Mouse (Mus musculus) heart, postnatal 36 days (tissue): ENCODE measurements at regions not wholly inside any gene's neighbourhood (a gene's known extent, or its start where the extent isn't known, plus 50 kb on each side); places are given as distances from the start of the nearest gene placed in this dataset.
"Not testable (repeated sequence)": the region's sequence is repeated elsewhere in the genome, so short reads cannot be mapped to it uniquely, and the experiment has no call there.

Experiments used
- DNase-seq, 2 experiments: peaks; one replicate each; pipeline ENCODE4 v3.0.0; 2021 to 2022
- intact Hi-C: fragments of 180-260 bp; cut with DNase I; formaldehyde crosslinking; loops from one replicate; pipeline ENCODE4 v1.15.1; 2025

GRCm38 (mm10) chr17:14144082-14144481 lies 60.0 kb downstream of the Dact2 start:
- intact Hi-C loops: no loop called here
- no peak for DNase-seq

GRCm38 (mm10) chr17:14141669-14142068 lies 62.4 kb downstream of the Dact2 start:
- intact Hi-C loops: no loop called here
- no peak for DNase-seq

- no peak for DNase-seq
- intact Hi-C loops: no loop called here
Measured at GRCm38 (mm10) chr17:14140266-14140665, 63.8 kb downstream of the Dact2 start.

- intact Hi-C loops: loop anchor here (5.0 kb wide), 1 partner anchor 68 kb away; no protein-coding TSS in a partner anchor
- DNase-seq: no peak
Measured at GRCm38 (mm10) chr17:14138941-14139340, 65.2 kb downstream of the Dact2 start.

- intact Hi-C loops: loop anchor here (5.0 kb wide), 1 partner anchor 70 kb away; no protein-coding TSS in a partner anchor
- DNase-seq: peak; percentile 25 to 53
Measured at GRCm38 (mm10) chr17:14136702-14137315, 67.3 kb downstream of the Dact2 start.

- intact Hi-C loops: loop anchor here (5.0 kb wide), 1 partner anchor 73 kb away; no protein-coding TSS in a partner anchor
- no peak for DNase-seq
Measured at GRCm38 (mm10) chr17:14134604-14135003, 69.5 kb downstream of the Dact2 start.

- intact Hi-C loops: no loop called here
- DNase-seq: no peak
Measured at GRCm38 (mm10) chr17:14133986-14134385, 70.1 kb downstream of the Dact2 start.

- intact Hi-C loops, DNase-seq: not testable (repeated sequence)
Measured at GRCm38 (mm10) chr17:14127031-14127430, 67.7 kb upstream of the Gm7358 start.

GRCm38 (mm10) chr17:14118863-14119262 lies 59.5 kb upstream of the Gm7358 start:
- intact Hi-C loops: loop anchor here (10.0 kb wide), 1 partner anchor 396 kb away; no protein-coding TSS in a partner anchor
- no peak for DNase-seq

- intact Hi-C loops: loop anchor here (10.0 kb wide), 1 partner anchor 399 kb away; no protein-coding TSS in a partner anchor
Measured at GRCm38 (mm10) chr17:14116223-14116622, 56.9 kb upstream of the Gm7358 start.

GRCm38 (mm10) chr17:14114856-14115255 lies 55.5 kb upstream of the Gm7358 start:
- intact Hi-C loops: loop anchor here (5.0 to 10.0 kb wide), 2 partner anchors 107 to 400 kb away; no protein-coding TSS in a partner anchor
- DNase-seq: no peak

More at GRCm38 (mm10) chr17:14116223-14116622, 56.9 kb upstream of the Gm7358 start:
- no peak for DNase-seq

GRCm38 (mm10) chr17:14111692-14112091 lies 52.4 kb upstream of the Gm7358 start:
- peak; percentile 10 to 11 for DNase-seq
- intact Hi-C loops: loop anchor here (1.0 to 10.0 kb wide), 3 partner anchors 95 to 403 kb away; no protein-coding TSS in a partner anchor
